Mouse (Mus musculus) intestine, embryonic 16.5 days (tissue): ENCODE results near the gene Gnat2. TPM values are rescaled to one million over a fixed set of nuclear protein-coding genes. Genes with fewer than 3 reads are reported as not detected.

Experiments
- ATAC-seq: fragments of 200-750 bp; cut with Nextera tagmentation; 2 replicates; pipeline ENCODE4 v1.8.0; 2017; ENCODE audit warnings: moderate TSS enrichment, moderate library complexity
- H3K27ac ChIP-seq: fragments of 300-500 bp; sonication (generic); 2 replicates; pipeline ENCODE4 v1.5.1; 2014; ENCODE audit warnings: mild to moderate bottlenecking, low read length
- H3K27me3 ChIP-seq: fragments of 300-500 bp; sonication (generic); replicated peaks from 2 replicates; pipeline ENCODE4 v1.6.1; 2014; ENCODE audit warnings: low read length, control low read depth, mixed read lengths; ENCODE audit not compliant: control insufficient read depth, insufficient read depth
- H3K36me3 ChIP-seq: fragments of 300-500 bp; sonication (generic); 2 replicates; pipeline ENCODE4 v1.6.1; 2014; ENCODE audit warnings: low read length, control low read depth; ENCODE audit not compliant: control insufficient read depth, insufficient read depth
- H3K4me1 ChIP-seq: fragments of 300-500 bp; sonication (generic); 2 replicates; pipeline ENCODE4 v1.6.1; 2014; ENCODE audit warnings: low read length, control low read depth, mixed read lengths; ENCODE audit not compliant: control insufficient read depth, insufficient read depth
- H3K4me2 ChIP-seq: fragments of 300-500 bp; sonication (generic); 2 replicates; pipeline ENCODE4 v1.6.1; 2014; ENCODE audit warnings: low read depth, low read length, control low read depth
- H3K4me3 ChIP-seq: fragments of 300-500 bp; sonication (generic); 2 replicates; pipeline ENCODE4 v1.5.1; 2014; ENCODE audit warnings: mild to moderate bottlenecking, low read length
- H3K9ac ChIP-seq: fragments of 300-500 bp; sonication (generic); 2 replicates; pipeline ENCODE4 v1.6.1; 2014; ENCODE audit warnings: low read depth, low read length
- H3K9me3 ChIP-seq: fragments of 300-500 bp; sonication (generic); 2 replicates; pipeline ENCODE4 v1.6.1; 2016; ENCODE audit warnings: low read length, control low read depth; ENCODE audit not compliant: control insufficient read depth
- WGBS: fragments of 180-500 bp; shearing (Covaris S2); extraction: QIAGEN DNeasy Blood & Tissue Kit; methylation state at CpG from one replicate; pipeline ENCODE4 v1.1.7; 2014; 5-methylcytosine and 5-hydroxymethylcytosine counted together
- polyA plus RNA-seq: library from polyadenylated mRNA; unstranded; fragments of >200 nt; fragmentation: Nextera tagmentation; extraction: Ambion mirVana; gene quantifications from 2 replicates; pipeline ENCODE4 v1.2.1, GENCODE M21; 2015

Gnat2 gene
- polyA plus RNA-seq, 1 experiment from 2014 or later = 1.9 TPM

DNA sequence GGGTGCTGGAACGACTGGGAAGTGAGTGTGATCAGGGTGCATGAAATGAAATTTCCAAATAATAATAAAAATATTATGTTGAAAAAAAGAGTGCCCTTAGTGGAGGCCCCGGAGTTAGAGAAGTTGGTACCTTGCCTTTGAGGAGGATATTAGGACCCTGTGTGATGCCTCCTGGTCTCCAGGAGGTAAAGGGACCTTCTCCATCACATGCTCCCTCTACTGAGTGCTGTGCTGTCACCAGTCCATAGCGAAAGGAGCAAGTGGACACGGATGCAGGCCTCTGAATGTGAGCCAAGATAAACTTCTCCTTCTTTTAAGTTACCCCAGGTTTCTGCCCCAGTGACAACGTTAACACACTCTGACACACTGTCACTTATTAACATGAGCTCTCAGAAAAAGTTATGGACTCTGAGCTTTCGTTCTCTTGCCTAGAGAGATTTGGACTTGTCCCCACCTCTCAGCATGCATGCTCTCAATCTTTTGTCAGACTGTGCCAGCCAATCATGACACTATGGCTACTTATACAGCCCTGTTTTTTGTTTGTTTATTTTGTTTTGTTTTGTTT, 25.1 kb upstream of the Gnat2 start:
- Histone ChIP-seq H3K9ac (no peak overlapping the region), H3K36me3 (no peaks in the 10 kb centered on the region), H3K4me3 (no peak overlapping the region), H3K4me1 (peaks cover 13% of the 10 kb centered on the region; the same call in 1 of the 2 replicates), H3K4me2 (no peak overlapping the region), H3K27ac (peak overlapping the region; percentile 20; the same call in 1 of the 2 replicates), H3K27me3 (no peaks in the 10 kb centered on the region), H3K9me3 (no peaks in the 10 kb centered on the region)
- WGBS = 59% methylated on average over 6 of the region's 6 CpGs
- ATAC-seq = peak; percentile 39

DNA sequence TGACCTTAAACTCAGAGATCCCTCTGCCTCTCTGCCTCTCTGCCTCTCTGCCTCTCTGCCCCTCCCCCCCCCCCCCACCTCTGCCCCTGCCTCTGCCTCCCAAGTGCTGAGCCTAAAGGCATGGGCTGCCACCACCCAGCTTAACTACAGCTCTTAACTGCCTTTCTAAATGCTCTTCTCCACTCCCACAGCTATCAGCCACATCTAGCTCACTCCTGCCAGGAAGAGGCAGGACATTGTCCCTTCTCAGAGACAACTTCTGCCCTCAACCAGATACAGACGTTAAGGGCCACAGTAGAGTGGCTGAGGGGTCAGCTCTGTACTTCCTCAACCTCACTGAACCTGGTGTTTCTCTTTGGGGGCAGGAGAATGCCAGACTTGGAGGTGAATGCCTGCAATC, 23.8 kb upstream of the Gnat2 start:
- no peaks in the 10 kb centered on the region for H3K9me3 ChIP-seq
- peak overlapping the region; percentile 57; the same call in 1 of the 2 replicates for H3K9ac ChIP-seq
- H3K36me3 ChIP-seq = 0 out of 2 replicates have a peak, but pooled peaks cover under 1% of the 10 kb centered on the region
- 13% methylated on average over 1 of the region's 1 CpGs for WGBS
- H3K4me3 ChIP-seq = peak overlapping the region; percentile 15
- H3K4me2 ChIP-seq = peak overlapping the region; percentile 42
- ATAC-seq = peak; percentile 10
- H3K4me1 ChIP-seq = peaks cover 19% of the 10 kb centered on the region
- peak overlapping the region; percentile 89 for H3K27ac ChIP-seq
- no peaks in the 10 kb centered on the region for H3K27me3 ChIP-seq

DNA sequence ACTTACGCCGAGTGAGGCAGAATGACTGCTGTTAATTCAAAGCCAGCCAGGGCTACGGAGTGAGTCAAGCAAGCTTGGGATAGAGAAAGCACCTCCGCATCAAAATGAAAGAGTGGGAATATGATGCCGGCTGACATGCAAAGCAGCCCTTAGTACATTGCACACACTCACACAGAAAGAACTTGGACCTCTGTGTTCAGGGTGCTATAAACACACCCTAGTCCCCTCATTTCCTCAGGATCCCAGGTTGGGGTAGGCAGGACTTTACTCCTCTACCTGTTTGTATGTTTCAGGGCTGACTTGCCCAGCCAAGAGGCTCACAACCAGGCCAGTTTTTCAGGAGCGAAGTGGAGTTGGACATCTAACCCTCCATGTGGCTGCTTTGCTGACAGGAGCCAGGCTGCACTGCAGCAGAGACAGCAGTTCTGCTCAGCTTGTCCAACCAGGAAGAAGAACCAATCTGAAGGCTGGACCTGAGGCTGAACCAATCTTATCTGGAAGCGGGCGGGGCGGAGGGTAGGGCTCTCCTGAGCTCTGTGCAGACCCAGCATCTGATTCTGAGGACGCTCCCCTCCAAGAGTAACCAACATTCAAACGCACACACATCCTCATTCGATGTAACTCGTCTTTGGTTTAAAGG, 23.2 kb upstream of the Gnat2 start:
- Histone ChIP-seq H3K4me3 (peak overlapping the region; percentile 15), H3K4me2 (peak overlapping the region; percentile 42)

DNA sequence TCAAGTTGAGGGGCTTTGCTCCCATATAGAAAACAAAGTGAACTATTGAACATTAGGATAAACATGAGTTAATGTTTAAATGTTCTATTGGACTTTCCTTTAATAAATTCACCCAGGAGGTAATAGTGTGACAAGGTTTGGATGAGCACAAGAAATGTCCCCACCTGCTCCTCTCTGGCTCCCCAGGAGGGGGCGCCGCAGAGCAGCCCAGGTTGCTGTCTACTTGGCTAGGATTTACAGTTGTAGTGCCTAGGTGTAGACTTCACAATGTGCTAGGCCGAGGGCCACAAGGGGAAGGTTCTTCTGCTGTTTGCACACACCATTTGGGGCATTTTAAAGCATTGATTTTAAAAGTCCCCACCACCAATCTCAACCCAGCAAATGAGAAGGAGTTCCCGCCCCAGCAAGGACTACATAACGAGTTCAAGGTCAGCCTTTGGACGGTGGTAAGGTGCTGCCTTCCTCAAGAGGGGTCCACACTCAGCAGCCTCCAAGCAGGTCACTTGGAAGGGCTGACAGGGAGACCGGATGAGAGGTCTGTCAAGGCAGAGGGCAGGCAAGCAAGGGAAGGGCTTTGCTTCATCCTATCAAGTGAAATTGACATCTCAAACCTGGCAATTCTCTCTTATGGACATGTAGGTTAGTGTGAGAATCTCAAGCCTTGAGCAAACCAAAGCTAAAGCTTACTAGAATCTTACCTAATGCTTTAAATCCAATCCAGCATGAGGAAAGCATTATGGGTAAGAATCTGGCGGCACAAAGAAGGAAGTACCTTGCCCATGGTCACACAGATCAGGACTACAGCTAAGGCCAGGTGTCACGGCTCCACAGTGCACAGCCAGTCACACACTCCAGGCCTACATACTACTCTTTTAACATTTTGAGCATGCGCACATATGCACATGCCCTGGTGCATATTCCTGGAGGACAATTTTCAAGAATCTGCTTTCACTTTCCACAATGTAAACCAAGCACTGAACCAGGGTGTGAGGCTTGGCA, 22.0 kb upstream of the Gnat2 start:
- H3K4me2 ChIP-seq = peak overlapping the region; percentile 42; the same call in 1 of the 2 replicates
- peaks cover 10% of the 10 kb centered on the region; the same call in 1 of the 2 replicates for H3K36me3 ChIP-seq
- no peak overlapping the region for H3K4me3 ChIP-seq
- H3K9me3 ChIP-seq = no peaks in the 10 kb centered on the region
- WGBS = 63% methylated on average over 10 of the region's 10 CpGs
- no peak for ATAC-seq
- H3K9ac ChIP-seq = no peak overlapping the region
- H3K27me3 ChIP-seq = no peaks in the 10 kb centered on the region
- peak overlapping the region; percentile 53 for H3K27ac ChIP-seq
- peaks cover 19% of the 10 kb centered on the region for H3K4me1 ChIP-seq

More for the DNA sequence above, 23.2 kb upstream of the Gnat2 start:
- peak overlapping the region; percentile 89 for H3K27ac ChIP-seq
- ATAC-seq = peak; percentile 86
- 0 out of 2 replicates have a peak, but pooled peaks cover 4% of the 10 kb centered on the region for H3K36me3 ChIP-seq
- no peaks in the 10 kb centered on the region for H3K27me3 ChIP-seq
- H3K9ac ChIP-seq = peak overlapping the region; percentile 57; the same call in 1 of the 2 replicates
- no peaks in the 10 kb centered on the region for H3K9me3 ChIP-seq
- 48% methylated on average over 13 of the region's 13 CpGs for WGBS
- H3K4me1 ChIP-seq = peaks cover 19% of the 10 kb centered on the region

DNA sequence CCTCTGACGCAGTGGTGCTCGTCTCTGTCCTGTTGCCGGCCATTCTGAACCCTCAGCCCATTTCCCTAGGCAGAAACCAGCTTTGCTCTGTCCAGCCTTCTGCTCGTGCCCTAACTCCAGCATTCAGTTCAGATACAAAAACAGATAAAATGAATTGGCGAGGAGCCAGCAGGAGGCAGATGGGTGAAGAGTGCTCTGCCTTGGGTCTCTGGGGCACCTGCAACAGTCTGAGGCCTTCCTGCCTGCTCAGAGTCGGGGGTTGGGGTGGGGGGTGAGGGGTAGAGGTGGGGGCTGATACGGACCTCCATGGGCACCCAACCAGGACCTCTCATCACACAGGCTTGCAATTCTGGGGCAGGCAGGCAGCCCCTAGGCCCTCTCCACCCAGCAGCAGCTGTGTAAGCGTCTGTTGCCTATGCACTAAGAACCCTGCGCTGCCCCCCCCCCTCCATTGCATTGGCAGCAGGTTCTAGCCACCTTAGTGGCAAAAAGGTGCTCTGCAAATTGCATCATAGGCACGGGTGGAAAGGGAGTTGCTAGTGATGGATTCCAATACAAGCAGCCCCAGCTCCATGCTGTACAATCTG, 19.5 kb upstream of the Gnat2 start:
- Histone ChIP-seq H3K36me3 (peaks cover 22% of the 10 kb centered on the region), H3K4me1 (peaks cover 19% of the 10 kb centered on the region), H3K9ac (0 out of 2 replicates have a peak overlapping the region, but pooled peaks have one; percentile 6), H3K27ac (no peak overlapping the region), H3K4me3 (no peak overlapping the region), H3K27me3 (no peaks in the 10 kb centered on the region), H3K9me3 (no peaks in the 10 kb centered on the region), H3K4me2 (no peak overlapping the region)
- no peak for ATAC-seq
- 65% methylated on average over 10 of the region's 10 CpGs for WGBS

DNA sequence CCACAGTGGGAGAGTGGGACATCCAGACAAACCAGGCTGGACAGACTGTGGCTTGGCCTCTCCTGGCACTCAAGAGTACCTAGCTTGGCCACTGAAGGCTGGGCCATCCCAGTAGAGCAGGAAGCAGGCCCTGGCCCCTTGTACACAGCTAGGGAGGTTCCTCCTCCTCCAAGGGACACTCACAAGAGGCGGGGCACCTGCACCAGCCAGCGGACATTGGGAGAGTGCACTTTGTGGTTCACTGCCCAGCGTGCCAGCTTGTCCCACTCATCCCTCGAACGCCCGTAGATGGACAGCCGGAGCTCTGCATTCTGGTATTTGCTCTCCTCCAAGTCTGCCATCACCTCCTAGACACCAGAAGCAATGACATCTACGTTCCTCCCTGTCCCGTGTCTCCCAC, 15.8 kb upstream of the Gnat2 start:
- Histone ChIP-seq H3K27me3 (no peaks in the 10 kb centered on the region), H3K27ac (no peak overlapping the region), H3K36me3 (peaks cover 24% of the 10 kb centered on the region), H3K4me2 (no peak overlapping the region), H3K4me1 (peaks cover 6% of the 10 kb centered on the region; the same call in 1 of the 2 replicates), H3K9me3 (no peaks in the 10 kb centered on the region), H3K9ac (no peak overlapping the region), H3K4me3 (no peak overlapping the region)
- no peak for ATAC-seq
- WGBS = 88% methylated on average over 9 of the region's 9 CpGs

DNA sequence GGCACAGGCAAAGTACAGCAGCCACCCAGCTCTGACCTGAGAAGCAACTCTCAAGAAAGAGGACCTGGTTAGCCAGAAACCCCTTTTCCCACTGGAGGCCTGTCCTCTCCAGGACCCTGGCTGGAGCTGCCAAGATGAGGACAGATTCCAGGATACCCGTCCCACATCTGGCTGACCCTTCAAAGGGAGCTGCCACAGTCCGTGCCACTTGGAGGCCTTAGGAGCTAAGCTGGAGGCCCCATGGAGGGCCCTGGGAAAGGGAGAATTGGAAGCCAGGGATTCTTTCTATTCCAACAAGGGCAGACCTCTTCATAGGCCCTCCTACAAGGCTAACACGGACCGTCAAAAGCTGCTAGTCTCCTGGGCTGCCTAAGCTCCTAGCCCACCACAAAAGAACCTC, 10.9 kb upstream of the Gnat2 start:
- WGBS = 67% methylated on average over 4 of the region's 4 CpGs
- Histone ChIP-seq H3K36me3 (peaks cover 7% of the 10 kb centered on the region), H3K27ac (no peak overlapping the region), H3K9ac (no peak overlapping the region), H3K4me2 (no peak overlapping the region), H3K27me3 (no peaks in the 10 kb centered on the region), H3K4me1 (peaks cover 29% of the 10 kb centered on the region), H3K4me3 (no peak overlapping the region), H3K9me3 (no peaks in the 10 kb centered on the region)
- ATAC-seq = no peak

DNA sequence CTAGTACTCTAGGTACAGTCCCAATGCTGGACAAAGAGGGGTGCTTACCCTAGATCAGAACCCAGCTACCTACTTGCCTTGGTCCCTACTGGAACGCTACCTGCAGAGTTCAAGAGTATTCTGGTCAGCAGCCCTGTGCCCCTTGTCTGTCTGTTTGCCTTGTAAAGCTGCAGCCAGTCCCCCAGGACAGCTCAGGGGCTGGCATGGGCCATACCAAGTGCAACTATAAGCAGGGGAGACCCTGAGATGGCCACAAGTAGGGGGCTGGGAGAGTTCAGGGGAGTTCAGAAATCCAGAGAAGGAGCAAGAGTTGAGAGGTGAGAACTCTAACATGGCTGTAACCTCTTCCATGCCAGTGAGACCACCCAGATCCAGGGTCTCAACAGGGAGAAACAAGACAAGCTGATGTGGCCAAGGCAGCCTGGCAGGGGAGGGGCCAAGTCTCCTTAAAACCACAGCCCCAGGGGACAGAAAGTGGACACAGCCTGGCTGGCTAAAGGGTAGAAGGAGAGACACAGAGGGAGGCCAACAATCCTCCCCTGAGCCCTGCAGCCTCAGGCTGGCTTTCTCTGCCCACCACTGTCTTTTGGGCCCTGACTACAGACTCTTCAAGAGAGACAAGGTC, 10.2 kb upstream of the Gnat2 start:
- Histone ChIP-seq H3K36me3 (peaks cover 5% of the 10 kb centered on the region), H3K4me3 (no peak overlapping the region), H3K9ac (peak overlapping the region; percentile 4; the same call in 1 of the 2 replicates), H3K27ac (peak overlapping the region; percentile 13; the same call in 1 of the 2 replicates), H3K27me3 (no peaks in the 10 kb centered on the region), H3K4me1 (peaks cover 35% of the 10 kb centered on the region), H3K9me3 (no peaks in the 10 kb centered on the region), H3K4me2 (no peak overlapping the region)
- no peak for ATAC-seq
- WGBS = 59% methylated on average over 1 of the region's 1 CpGs
